Mouse (Mus musculus) NIH3T3 (cell line): ENCODE measurements around the gene Rpl23.

Experiments
- DNase-seq: peaks from one replicate; pipeline ENCODE4 v3.0.0-alpha.2; 2012; ENCODE audit warnings: low read depth

Rpl23 gene

DNA sequence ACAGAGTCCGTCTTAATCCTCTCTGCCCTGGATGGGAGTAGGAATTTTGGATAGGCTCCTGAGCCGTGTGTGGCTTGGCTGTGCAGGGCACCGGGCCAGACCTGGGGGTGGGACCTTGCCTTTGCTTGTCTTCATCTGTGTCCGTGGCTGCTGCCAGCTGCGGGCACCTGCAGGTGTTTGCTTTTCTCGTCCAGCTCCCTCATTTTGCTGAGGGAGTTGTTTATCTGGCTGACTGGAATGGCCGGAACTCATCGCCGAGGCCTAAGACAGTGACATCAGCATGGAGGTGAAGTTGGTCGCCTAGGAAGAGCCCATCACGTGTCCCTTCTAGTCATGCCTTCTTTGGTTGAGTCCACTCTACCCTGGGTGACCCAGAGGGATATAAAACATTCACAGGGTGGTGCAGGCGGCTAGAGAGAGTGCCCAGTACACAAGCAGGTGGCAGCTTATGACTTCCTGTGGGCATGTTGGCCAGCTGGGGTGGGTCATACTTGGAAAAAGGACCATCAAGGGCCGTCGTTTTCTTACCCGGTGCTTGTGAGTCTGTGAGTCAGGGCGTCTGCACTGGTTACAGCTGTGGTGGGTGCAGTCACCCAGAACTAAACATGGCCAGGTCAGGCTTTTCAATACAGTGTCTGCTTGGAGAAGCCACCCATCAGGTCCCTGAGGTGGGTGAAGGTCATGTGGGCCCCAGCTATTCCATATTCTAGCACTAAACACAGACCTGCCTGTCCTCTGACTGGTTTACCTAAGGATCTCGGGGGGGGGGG is 31.7 kb upstream of the Rpl23 start:
- no peak for DNase-seq

DNA sequence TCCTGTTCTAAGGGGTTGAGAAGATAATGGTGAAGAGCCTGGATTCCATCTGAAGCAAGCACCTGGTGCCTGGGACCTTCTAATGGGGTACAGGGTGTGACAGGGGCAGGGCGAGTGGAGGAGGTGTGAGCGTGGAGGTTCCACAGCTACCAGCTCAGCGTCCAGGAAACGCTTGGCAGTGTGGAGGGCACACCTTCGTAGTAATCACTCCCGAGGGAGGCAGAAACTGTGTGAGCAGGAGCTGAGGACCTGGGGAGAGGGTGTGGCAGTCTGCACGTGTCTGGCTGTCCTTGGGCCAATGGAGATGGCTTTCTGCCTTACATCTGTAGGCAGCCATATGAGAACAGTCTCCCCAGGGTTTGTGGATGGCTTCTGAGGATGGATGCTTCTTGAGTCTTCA is 30.8 kb upstream of the Rpl23 start:
- no peak for DNase-seq

DNA sequence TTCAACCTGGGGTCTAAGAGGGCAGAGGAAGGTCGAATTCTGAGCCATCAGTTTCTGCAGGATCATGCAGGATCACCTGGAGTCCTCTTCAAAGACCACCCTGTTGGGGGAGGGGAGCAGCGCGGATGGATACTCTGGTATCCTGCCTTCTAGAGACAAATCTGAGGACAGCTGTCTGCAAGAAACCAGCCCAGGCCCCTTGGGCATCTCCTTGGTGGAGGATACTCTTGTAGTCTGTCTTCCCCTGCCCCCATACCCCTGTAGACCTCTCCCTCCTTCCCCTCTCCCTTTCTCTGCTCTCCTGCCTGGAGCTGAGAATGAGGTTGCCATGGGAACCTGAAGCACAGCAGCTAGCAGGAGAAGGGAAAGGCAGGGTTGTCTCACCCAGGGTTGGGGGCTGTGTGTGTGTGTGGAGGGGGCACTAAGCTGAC is 30.3 kb upstream of the Rpl23 start:
- DNase-seq = no peak

DNA sequence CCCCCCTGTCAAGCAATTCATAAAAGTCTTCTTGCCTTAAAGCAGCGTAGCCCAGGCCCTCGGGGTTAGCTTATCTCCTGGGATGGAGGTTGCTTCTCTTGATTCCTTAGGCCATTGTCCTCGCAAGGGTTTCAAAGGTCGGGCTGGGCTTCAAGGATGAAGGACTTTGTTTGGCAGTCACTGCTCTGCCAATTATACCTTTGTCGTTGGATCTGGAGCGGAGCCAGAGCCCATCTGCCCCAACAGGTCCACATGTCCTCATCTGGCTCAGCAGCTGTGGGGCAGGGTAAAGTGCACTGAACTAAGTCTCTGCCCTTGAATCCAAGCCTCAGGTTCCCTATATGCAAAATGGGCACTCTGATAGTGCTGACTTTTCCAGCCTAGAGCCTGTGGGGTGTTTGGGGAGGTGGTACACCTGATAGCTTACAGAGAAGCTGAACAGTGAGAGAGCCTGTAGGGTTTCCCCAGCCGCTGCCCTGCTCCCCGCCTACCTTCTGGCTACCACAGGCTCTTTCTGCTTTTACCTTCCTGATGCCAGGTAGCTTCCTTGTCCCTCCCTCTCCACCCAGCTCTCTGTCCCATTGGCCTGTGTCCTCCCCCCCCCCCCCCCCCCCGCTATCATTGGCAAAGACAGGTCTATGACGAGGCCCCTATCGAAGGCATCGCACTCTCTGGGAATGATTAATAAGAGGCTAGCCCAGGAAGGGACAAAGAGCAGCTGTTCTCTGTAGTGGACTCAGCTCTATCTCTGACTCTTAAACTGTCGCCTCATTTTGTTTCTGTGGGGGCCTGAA is 29.5 kb upstream of the Rpl23 start:
- no peak for DNase-seq

GRCm38 (mm10) chr11:97810970-97811369 is 28.7 kb upstream of the Rpl23 start:
- DNase-seq = no peak

- no peak for DNase-seq
Measured at GRCm38 (mm10) chr11:97810356-97810755, 28.1 kb upstream of the Rpl23 start.

DNA sequence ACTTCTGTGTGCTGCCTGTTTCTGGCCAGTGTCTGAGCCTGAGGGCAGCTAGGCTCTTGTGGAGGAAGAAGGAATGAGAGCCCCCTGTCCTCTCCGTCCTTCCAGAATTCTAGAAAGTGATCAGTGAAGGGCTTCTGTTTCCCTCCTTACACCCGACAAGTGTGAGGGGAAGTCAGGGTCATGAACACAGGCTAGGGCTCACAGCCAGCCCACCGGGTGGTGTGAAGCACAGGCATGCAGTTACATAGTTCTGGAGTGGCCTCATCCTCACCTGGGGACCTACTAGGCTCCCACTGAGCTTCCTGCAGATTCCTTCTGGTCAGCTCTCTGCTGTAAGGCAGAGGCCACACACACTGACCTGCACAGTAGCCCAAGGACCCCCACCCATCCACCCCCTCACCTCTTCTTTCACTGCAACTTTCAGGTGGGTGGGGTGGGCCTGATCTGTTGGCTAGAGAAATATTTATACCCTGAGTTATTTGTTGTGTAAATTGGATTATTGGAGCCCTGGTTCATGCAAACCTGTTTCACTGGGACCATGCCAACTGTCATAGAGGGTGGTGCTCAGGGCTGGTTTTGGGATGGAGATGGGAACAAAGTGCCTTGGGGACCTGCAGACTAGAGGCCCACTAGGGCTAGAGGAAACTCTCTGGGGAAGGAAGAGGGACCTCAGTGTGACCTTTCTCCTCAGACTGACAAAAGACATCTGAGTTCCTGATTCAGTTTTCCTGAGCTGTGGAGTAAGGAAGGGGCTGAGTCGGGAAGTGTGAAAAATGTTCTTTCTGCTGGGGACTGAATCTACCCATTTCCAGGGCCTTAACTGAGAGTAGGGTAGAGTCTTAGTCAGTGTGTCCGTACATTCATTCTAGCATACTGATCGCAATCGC is 27.2 kb upstream of the Rpl23 start:
- no peak for DNase-seq

DNA sequence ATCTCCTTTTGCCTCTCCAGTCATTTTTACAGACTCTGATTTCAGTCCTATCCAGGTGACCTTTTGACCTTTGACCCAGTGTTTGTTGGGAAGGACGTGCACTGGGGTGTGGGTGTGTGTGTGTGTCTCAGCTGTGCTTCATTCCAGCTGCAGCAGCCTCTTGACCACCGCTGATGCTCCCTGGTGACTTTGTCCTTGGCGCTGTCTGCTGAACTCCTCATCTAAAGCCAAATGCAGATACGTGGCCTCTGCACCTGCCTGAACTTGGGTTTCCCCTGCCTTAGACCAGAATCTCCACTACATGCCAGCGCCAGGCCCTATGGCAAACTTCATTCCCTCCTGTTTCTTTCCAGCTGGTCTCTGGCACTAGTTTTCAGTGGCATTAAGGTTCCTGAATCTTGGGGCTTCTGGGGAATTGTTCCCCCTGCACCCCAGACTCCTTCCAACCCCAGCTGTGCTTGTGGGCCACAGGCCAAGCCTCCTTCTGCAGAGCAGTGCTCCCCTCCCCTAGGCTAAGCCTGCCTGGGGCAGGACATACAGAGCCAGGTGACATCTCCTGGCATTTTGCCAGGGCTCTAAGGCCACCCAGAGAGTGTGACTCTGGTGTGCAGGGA is 26.5 kb upstream of the Rpl23 start:
- no peak for DNase-seq

DNA sequence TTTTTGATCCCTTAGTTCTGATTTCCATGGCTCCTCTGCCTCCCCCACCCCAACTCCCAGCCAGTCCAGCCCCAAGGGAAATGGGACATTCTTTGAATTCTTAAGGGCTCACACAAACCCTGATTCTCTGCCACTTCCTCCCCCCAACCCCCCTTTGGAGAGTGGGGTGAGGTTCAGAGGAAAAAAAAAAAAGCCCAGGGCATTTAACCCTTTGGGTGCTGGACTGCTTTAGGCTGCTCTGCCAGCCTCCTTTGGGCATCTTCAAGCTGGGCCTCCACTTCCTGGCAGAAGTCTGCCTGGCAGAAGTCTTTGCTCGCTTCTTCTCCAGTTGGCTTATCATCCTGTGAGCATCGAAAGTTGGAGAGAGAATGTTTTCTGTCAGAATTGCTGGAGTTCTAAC is 25.9 kb upstream of the Rpl23 start:
- DNase-seq = peak; percentile 64

DNA sequence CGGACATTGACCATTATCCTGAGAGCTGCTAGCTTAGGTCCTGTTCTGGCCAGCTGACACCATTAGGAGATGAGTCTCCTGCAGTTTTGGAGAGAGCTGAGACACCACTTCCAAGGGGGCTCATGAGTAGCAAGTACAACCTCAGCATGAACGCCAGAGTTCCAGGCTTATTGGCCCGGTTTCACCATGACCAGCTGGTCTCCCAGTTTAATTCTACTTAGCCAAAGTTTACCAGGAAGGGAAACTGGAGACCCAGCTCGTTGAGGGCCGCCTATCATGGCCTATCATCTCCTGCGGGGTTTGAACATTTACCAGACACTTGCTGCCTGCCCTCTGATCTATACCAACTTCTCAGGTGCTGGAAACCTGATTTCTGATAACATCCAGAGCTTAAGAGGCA is 25.4 kb upstream of the Rpl23 start:
- DNase-seq = no peak

DNA sequence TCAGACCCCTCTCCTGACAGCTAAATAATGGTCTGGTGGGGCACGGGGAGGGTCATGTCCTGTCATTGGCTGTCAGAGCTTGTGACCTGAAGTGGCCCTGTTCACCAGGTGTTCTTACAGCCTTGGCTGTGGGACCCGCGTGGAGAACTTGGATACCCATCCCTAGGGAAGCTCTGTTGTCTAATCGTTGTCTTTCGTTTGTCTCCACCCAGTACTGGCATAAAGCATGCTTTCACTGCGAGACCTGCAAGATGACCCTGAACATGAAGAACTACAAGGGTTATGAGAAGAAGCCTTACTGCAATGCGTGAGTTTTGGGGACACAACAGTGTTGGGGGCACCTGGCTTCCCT is 24.4 kb upstream of the Rpl23 start:
- DNase-seq = no peak

GRCm38 (mm10) chr11:97805662-97806612 is 23.7 kb upstream of the Rpl23 start:
- peak; percentile 50 for DNase-seq

- peak; percentile 81 for DNase-seq
Measured at GRCm38 (mm10) chr11:97804841-97805661, 22.8 kb upstream of the Rpl23 start.

GRCm38 (mm10) chr11:97803847-97804246 is 21.6 kb upstream of the Rpl23 start:
- DNase-seq = no peak

DNA sequence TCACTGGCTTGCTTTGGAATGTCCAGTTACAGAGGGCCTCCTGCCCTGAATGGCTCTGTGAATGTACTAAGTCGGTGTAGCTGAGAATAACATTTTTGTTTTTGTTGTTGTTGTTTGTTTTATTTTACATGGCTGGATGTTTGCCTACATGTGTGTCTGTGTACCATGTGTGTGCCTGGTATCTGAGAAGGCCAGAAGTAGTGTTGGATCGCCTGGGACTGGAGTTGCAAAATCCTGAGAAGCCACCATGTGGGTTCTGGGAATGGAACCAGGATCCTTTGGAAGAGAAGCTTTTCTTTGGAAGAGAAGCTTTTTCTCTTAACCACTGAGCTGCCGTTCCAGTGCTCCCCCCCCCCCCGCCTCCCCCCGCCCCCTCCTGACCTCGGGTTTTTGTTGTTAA is 20.3 kb upstream of the Rpl23 start:
- peak; percentile 34 for DNase-seq

DNA sequence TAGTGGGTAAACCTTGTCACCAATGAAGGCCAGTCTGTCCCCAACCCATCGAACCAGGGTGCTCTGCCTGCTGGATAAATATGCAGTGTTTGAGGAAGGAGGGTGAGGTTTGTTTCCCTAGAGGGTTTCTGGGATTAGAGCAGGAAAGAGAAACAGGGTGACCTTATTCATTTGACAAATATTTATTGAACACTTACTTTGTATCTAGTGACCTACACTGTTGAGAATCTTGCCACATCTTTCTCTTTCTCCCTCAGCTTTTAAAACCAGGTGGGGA is 19.9 kb upstream of the Rpl23 start:
- no peak for DNase-seq

DNA sequence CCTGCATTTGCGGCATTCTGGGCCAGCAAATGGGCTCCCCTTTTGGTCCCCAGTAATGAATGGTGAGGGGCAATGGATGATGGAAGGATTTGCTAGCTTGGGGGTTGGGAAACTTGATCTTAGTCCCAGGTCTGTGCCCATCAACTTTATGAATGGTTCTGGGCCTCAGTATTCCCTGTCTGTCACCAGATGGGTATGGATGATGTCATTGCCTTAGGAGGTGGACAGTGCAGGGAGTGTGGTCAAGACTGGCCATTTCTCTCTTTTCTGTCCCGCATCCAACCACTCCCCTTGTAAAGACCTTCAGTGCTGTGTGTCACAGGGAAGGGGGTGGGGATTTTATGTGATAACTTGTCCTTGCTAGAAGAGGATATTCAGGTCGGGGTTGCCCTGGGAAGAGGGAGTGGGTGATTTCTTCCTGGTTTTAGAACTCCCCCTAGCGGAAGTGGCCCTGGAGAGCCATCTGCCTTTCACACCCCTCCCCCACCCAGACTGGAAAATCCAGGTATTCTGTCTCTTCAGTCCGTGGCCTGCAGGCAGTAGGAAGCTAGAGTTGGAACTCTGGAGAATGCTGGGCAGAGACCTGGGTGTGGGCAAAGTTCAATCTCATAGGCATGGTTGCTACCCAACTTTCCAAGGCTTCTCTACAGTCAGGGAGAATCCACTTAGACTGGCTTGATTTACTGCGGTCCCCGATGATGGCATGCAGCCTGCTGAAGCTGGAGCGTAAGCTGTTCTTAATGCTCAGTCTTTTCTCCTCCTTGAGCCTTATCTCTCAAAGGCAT is 19.4 kb upstream of the Rpl23 start:
- DNase-seq = peak; percentile 71

DNA sequence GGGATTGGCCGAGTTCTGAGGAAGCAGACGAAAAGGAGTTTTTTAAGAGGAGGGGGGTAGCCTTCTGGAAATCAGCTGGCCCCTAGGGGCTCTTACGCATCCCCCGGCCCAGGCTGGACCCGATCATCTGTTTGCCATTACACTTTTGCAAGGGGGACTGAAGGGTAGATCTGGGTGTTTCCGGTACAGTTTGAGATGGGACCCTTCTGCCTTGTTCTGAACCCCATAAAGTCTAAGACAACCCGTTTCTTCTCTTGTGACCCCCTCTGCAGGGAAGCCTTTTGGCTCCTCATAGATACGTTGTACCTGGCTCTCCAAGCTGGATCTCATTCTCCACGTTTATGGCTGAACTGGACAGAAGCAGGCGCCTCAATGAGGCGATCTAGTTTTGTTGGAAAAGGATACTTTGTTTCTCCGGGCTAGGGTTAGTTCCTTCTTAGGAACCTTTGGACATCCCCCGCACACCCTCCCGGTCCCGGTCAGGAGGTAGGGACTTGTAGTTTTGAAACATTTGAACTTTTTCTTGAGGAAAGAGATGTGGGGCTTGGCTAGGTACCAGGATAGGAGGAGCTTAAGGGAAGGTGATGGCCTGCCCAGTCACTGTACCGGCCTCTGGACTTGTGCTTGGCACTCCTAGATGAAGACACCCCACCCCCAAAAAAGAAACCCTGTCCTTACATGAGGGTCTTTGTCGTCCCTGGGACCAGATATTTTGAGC is 18.6 kb upstream of the Rpl23 start:
- peak; percentile 77 for DNase-seq
